Mouse (Mus musculus): ENCODE data around the gene Dppa5a. TPM values are rescaled to one million over a fixed set of nuclear protein-coding genes. Genes with fewer than 3 reads are reported as not detected.

The Dppa5a gene
- total RNA-seq, 2 experiments from 2014 or later = not detected

Other genes with a start within 250 kb of the Dppa5a start
- 1.5 and 2.9 TPM in 2 replicates for gene Gsta4, start 185.4 kb downstream of the Dppa5a start, total RNA-seq (2015)
- 2.6 and 4.9 TPM in 2 replicates for gene Gsta4, start 185.4 kb downstream of the Dppa5a start, total RNA-seq (2017)
- not detected in 2 replicates for gene Gsta1, start 137.5 kb downstream of the Dppa5a start, total RNA-seq (2015)
- gene Gsta1, start 137.5 kb downstream of the Dppa5a start, total RNA-seq (2017) = not detected in 2 replicates
- not detected in 2 replicates for gene Gm3776, start 111.0 kb downstream of the Dppa5a start, total RNA-seq (2015)
- gene Gm3776, start 111.0 kb downstream of the Dppa5a start, total RNA-seq (2017) = not detected in 2 replicates
- not detected in 2 replicates for gene Gm10639, start 78.3 kb downstream of the Dppa5a start, total RNA-seq (2015)
- not detected in 2 replicates for gene Gm10639, start 78.3 kb downstream of the Dppa5a start, total RNA-seq (2017)
- gene Omt2a, start 53.4 kb downstream of the Dppa5a start, total RNA-seq (2015) = not detected in 2 replicates
- not detected in 2 replicates for gene Omt2a, start 53.4 kb downstream of the Dppa5a start, total RNA-seq (2017)
- gene Omt2b, start 40.6 kb downstream of the Dppa5a start, total RNA-seq (2015) = not detected in 2 replicates
- not detected in 2 replicates for gene Omt2b, start 40.6 kb downstream of the Dppa5a start, total RNA-seq (2017)
- not detected in 2 replicates for gene Gsta2, start 12.4 kb downstream of the Dppa5a start, total RNA-seq (2015)
- not detected in 2 replicates for gene Gsta2, start 12.4 kb downstream of the Dppa5a start, total RNA-seq (2017)
- not detected in 2 replicates for gene Ooep, start 10.5 kb upstream of the Dppa5a start, total RNA-seq (2015)
- not detected in 2 replicates for gene Ooep, start 10.5 kb upstream of the Dppa5a start, total RNA-seq (2017)
- not detected in 2 replicates for gene Ddx43, start 27.6 kb upstream of the Dppa5a start, total RNA-seq (2015)
- gene Ddx43, start 27.6 kb upstream of the Dppa5a start, total RNA-seq (2017) = 0.07 and 0.29 TPM in 2 replicates
- gene Cgas, start 75.1 kb upstream of the Dppa5a start, total RNA-seq (2015) = 21.4 and 23.4 TPM in 2 replicates
- gene Cgas, start 75.1 kb upstream of the Dppa5a start, total RNA-seq (2017) = 13.7 and 20.4 TPM in 2 replicates
- gene Mto1, start 80.0 kb upstream of the Dppa5a start, total RNA-seq (2015) = 24.5 and 38.6 TPM in 2 replicates
- 27.1 and 44.0 TPM in 2 replicates for gene Mto1, start 80.0 kb upstream of the Dppa5a start, total RNA-seq (2017)
- gene Gm17324, start 80.6 kb upstream of the Dppa5a start, total RNA-seq (2015) = not detected in 2 replicates
- gene Gm17324, start 80.6 kb upstream of the Dppa5a start, total RNA-seq (2017) = not detected in 2 replicates
- 20,259 and 20,522 TPM in 2 replicates for gene Eef1a1, start 121.0 kb upstream of the Dppa5a start, total RNA-seq (2015)
- 11,199 and 11,450 TPM in 2 replicates for gene Eef1a1, start 121.0 kb upstream of the Dppa5a start, total RNA-seq (2017)
- 9.7 and 10.0 TPM in 2 replicates for gene Slc17a5, start 219.9 kb upstream of the Dppa5a start, total RNA-seq (2015)
- 6.6 and 7.0 TPM in 2 replicates for gene Slc17a5, start 219.9 kb upstream of the Dppa5a start, total RNA-seq (2017)
- gene Cd109, start 247.4 kb upstream of the Dppa5a start, total RNA-seq (2015) = 0.05 and 0.17 TPM in 2 replicates
- gene Cd109, start 247.4 kb upstream of the Dppa5a start, total RNA-seq (2017) = not detected in 2 replicates

Measured in megakaryocyte progenitor cell, adult 5-6 weeks (primary cell).